Mouse (Mus musculus) T-cell, adult 2 months (primary cell): Measurements from ENCODE around the gene Rap1a.
A peak's percentile ranks its signal among the peaks of the same experiment; 100 is the strongest.

Experiments
- DNase-seq: peaks from one replicate; pipeline ENCODE4 v3.0.0; 2022; ENCODE audit warnings: low spot score

Gene Rap1a

GRCm38 (mm10) chr3:105801191-105802166 is at the start of gene Rap1a:
Rap1a (minus strand) TSS chr3:105801336.
- peak; percentile 62 for DNase-seq

GRCm38 (mm10) chr3:105846294-105847069 is 45.3 kb upstream of the Rap1a start:
- no peak for DNase-seq

GRCm38 (mm10) chr3:105839836-105840235 is 38.7 kb upstream of the Rap1a start:
- no peak for DNase-seq

GRCm38 (mm10) chr3:105838655-105839054 is 37.5 kb upstream of the Rap1a start:
- DNase-seq, result no peak

GRCm38 (mm10) chr3:105836883-105837282 is 35.7 kb upstream of the Rap1a start:
- no peak for DNase-seq

GRCm38 (mm10) chr3:105835875-105836274 is 34.7 kb upstream of the Rap1a start:
- no peak for DNase-seq

- no peak for DNase-seq
Observed at GRCm38 (mm10) chr3:105831584-105831983, 30.4 kb upstream of the Rap1a start.

- peak; percentile 41 for DNase-seq
Observed at GRCm38 (mm10) chr3:105825501-105826161, 24.5 kb upstream of the Rap1a start.

- DNase-seq, result no peak
Observed at GRCm38 (mm10) chr3:105824704-105825103, 23.6 kb upstream of the Rap1a start.

- DNase-seq, result no peak
Observed at GRCm38 (mm10) chr3:105824103-105824502, 23.0 kb upstream of the Rap1a start.

- DNase-seq, result no peak
Observed at GRCm38 (mm10) chr3:105823609-105824008, 22.5 kb upstream of the Rap1a start.

GRCm38 (mm10) chr3:105821504-105821903 is 20.4 kb upstream of the Rap1a start:
- DNase-seq, result no peak

GRCm38 (mm10) chr3:105820272-105820671 is 19.1 kb upstream of the Rap1a start:
- DNase-seq, result no peak

- DNase-seq, result no peak
Observed at GRCm38 (mm10) chr3:105818130-105819004, 17.2 kb upstream of the Rap1a start.

- DNase-seq, result no peak
Observed at GRCm38 (mm10) chr3:105816089-105816488, 15.0 kb upstream of the Rap1a start.

GRCm38 (mm10) chr3:105815236-105815904 is 14.2 kb upstream of the Rap1a start:
- DNase-seq, result peak; percentile 88

- no peak for DNase-seq
Observed at GRCm38 (mm10) chr3:105811146-105811545, 10.0 kb upstream of the Rap1a start.

GRCm38 (mm10) chr3:105808179-105809037 is 7.3 kb upstream of the Rap1a start:
- DNase-seq, result no peak

GRCm38 (mm10) chr3:105807672-105808071 is 6.5 kb upstream of the Rap1a start:
- no peak for DNase-seq
